Mouse (Mus musculus): ENCODE results near the gene Il12rb1.
A peak's percentile ranks its signal among the peaks of the same experiment; 100 is the strongest.
"Not testable (repeated sequence)": the region's sequence is repeated elsewhere in the genome, so short reads cannot be mapped to it uniquely, and the experiment has no call there.

The Il12rb1 gene

GRCm38 (mm10) chr8:70800648-70801047 is 7.6 kb upstream of the Il12rb1 start:
- DNase-seq (ENCODE audit: low read depth, low spot score), result no peak

- DNase-seq (ENCODE audit: low read depth, low spot score), result peak; percentile 72
Observed at GRCm38 (mm10) chr8:70801156-70801555, 7.1 kb upstream of the Il12rb1 start.

- no peak for DNase-seq (ENCODE audit: low read depth, low spot score)
Observed at GRCm38 (mm10) chr8:70801830-70802229, 6.4 kb upstream of the Il12rb1 start.

- no peak for DNase-seq (ENCODE audit: low read depth, low spot score)
Observed at GRCm38 (mm10) chr8:70802786-70803510, 5.3 kb upstream of the Il12rb1 start.

- peak; percentile 59 for DNase-seq (ENCODE audit: low read depth, low spot score)
Observed at GRCm38 (mm10) chr8:70803761-70804480, 4.3 kb upstream of the Il12rb1 start.

GRCm38 (mm10) chr8:70804481-70805206 is 3.6 kb upstream of the Il12rb1 start, which contains the start of gene Mast3:
TSS of gene Mast3 (minus strand) at chr8:70805054.
- peak; percentile 86 for DNase-seq (ENCODE audit: low read depth, low spot score)

GRCm38 (mm10) chr8:70806541-70806940 is 1.7 kb upstream of the Il12rb1 start:
- DNase-seq (ENCODE audit: low read depth, low spot score), result peak; percentile 68

- no peak for DNase-seq (ENCODE audit: low read depth, low spot score)
Observed at GRCm38 (mm10) chr8:70807304-70807703, 945 bp upstream of the Il12rb1 start.

GRCm38 (mm10) chr8:70808955-70809701 is 879 bp downstream of the Il12rb1 start:
- DNase-seq (ENCODE audit: low read depth, low spot score), result peak; percentile 51

- peak; percentile 53 for DNase-seq (ENCODE audit: low read depth, low spot score)
Observed at GRCm38 (mm10) chr8:70810962-70811680, 2.9 kb downstream of the Il12rb1 start.

GRCm38 (mm10) chr8:70812055-70812454 is 3.8 kb downstream of the Il12rb1 start:
- DNase-seq (ENCODE audit: low read depth, low spot score), result no peak

- no peak for DNase-seq (ENCODE audit: low read depth, low spot score)
Observed at GRCm38 (mm10) chr8:70812885-70813284, 4.6 kb downstream of the Il12rb1 start.

GRCm38 (mm10) chr8:70816679-70817078 is 8.4 kb downstream of the Il12rb1 start:
- no peak for DNase-seq (ENCODE audit: low read depth, low spot score)

- no peak for DNase-seq (ENCODE audit: low read depth, low spot score)
Observed at GRCm38 (mm10) chr8:70820101-70820935, 12.1 kb downstream of the Il12rb1 start.

GRCm38 (mm10) chr8:70821399-70821962 is 13.2 kb downstream of the Il12rb1 start:
- peak; percentile 85 for DNase-seq (ENCODE audit: low read depth, low spot score)

GRCm38 (mm10) chr8:70821992-70822391 is 13.7 kb downstream of the Il12rb1 start:
- DNase-seq (ENCODE audit: low read depth, low spot score), result no peak

- not testable (repeated sequence) for DNase-seq (ENCODE audit: low read depth, low spot score)
Observed at GRCm38 (mm10) chr8:70822594-70822993, 14.3 kb downstream of the Il12rb1 start.

- no peak for DNase-seq (ENCODE audit: low read depth, low spot score)
Observed at GRCm38 (mm10) chr8:70823802-70824201, 15.6 kb downstream of the Il12rb1 start.

GRCm38 (mm10) chr8:70825816-70826215 is 17.6 kb downstream of the Il12rb1 start:
- no peak for DNase-seq (ENCODE audit: low read depth, low spot score)

GRCm38 (mm10) chr8:70827010-70827409 is 18.8 kb downstream of the Il12rb1 start:
- DNase-seq (ENCODE audit: low read depth, low spot score), result peak; percentile 36

Measured in CD4-positive, CD25-positive, alpha-beta regulatory T cell, adult 2 months (primary cell).